Mouse (Mus musculus): Measurements from ENCODE around the gene Tm2d3.

Tm2d3 gene

GRCm38 (mm10) chr7:65690869-65691268 lies at the start of gene Tm2d3:
Gene Tm2d3 (plus strand): TSS chr7:65691169.
- DNase-seq: no peak

GRCm38 (mm10) chr7:65642371-65643304 lies 48.3 kb upstream of the Tm2d3 start:
- DNase-seq: no peak

- peak; percentile 30 for DNase-seq
Observed at GRCm38 (mm10) chr7:65643861-65644421, 47.0 kb upstream of the Tm2d3 start.

GRCm38 (mm10) chr7:65644643-65645351 lies 46.2 kb upstream of the Tm2d3 start, which contains the start of gene Tarsl2:
Gene Tarsl2 (plus strand): TSS chr7:65644898.
- peak; percentile 97 for DNase-seq

GRCm38 (mm10) chr7:65645996-65646395 lies 45.0 kb upstream of the Tm2d3 start:
- DNase-seq: peak; percentile 18

GRCm38 (mm10) chr7:65650662-65651061 lies 40.3 kb upstream of the Tm2d3 start:
- DNase-seq: no peak

- no peak for DNase-seq
Observed at GRCm38 (mm10) chr7:65657490-65658120, 33.4 kb upstream of the Tm2d3 start.

GRCm38 (mm10) chr7:65663225-65663790 lies 27.7 kb upstream of the Tm2d3 start:
- DNase-seq: no peak

- DNase-seq: no peak
Observed at GRCm38 (mm10) chr7:65663886-65664285, 27.1 kb upstream of the Tm2d3 start.

- no peak for DNase-seq
Observed at GRCm38 (mm10) chr7:65667491-65667890, 23.5 kb upstream of the Tm2d3 start.

GRCm38 (mm10) chr7:65678050-65678449 lies 12.9 kb upstream of the Tm2d3 start:
- DNase-seq: no peak

GRCm38 (mm10) chr7:65678900-65679595 lies 11.9 kb upstream of the Tm2d3 start:
- no peak for DNase-seq

GRCm38 (mm10) chr7:65681166-65681565 lies 9.8 kb upstream of the Tm2d3 start:
- no peak for DNase-seq

GRCm38 (mm10) chr7:65684256-65684835 lies 6.6 kb upstream of the Tm2d3 start:
- no peak for DNase-seq

GRCm38 (mm10) chr7:65686664-65687063 lies 4.3 kb upstream of the Tm2d3 start:
- DNase-seq: no peak

- no peak for DNase-seq
Observed at GRCm38 (mm10) chr7:65691929-65692605, 1.1 kb downstream of the Tm2d3 start.

GRCm38 (mm10) chr7:65692883-65693282 lies 1.9 kb downstream of the Tm2d3 start:
- DNase-seq: no peak

GRCm38 (mm10) chr7:65693301-65693821 lies 2.4 kb downstream of the Tm2d3 start:
- DNase-seq: peak; percentile 88

GRCm38 (mm10) chr7:65696450-65696849 lies 5.5 kb downstream of the Tm2d3 start:
- no peak for DNase-seq

- DNase-seq: no peak
Observed at GRCm38 (mm10) chr7:65702076-65702475, 11.1 kb downstream of the Tm2d3 start.

GRCm38 (mm10) chr7:65704818-65705242 lies 13.9 kb downstream of the Tm2d3 start:
- DNase-seq: peak; percentile 52

All from cerebellum, adult 11-12 months (tissue).